Mouse (Mus musculus): ENCODE measurements around the gene Rsl1.
"Not testable (repeated sequence)": the region's sequence is repeated elsewhere in the genome, so short reads cannot be mapped to it uniquely, and the experiment has no call there.

Gene Rsl1

DNA sequence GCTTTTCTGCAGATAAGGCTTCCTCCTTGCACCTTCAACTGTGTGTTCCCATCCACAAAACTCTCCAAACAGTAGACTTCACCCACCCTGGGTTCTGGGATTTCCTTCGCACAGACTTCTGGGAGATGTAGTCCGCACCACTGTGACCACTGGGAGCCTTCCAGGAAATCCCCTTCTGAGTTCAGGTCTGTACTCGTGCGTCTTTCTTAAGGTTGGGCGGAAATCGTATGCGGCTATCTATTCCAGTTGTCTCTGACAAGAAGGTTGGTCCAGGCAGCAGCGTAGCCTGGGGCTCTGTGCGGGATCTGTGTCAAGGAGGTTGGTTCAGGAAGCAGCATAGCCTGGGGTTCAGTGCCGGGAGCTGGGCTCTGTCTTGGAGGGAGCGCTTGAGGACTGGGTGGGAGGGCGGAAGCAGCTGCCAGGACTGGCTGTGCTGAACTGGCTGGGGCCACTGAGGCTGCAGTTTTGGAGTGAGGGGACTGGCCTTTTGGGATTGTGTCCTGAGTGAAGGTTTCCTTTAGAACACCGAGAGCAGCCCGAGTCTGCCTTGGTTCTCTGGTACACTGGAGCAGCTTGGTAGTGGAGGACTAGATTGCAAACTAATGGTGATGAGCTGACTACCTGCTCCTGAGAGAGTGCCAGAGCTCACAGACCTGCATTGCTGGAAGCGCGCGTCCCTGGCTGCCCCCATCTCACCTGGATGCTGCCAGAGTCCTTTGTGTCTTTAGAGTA is at the start of gene Rsl1:
Gene Rsl1 (plus strand): TSS at position 192 of the 732 bp plus-strand sequence.
- DNase-seq, result peak; percentile 88

- DNase-seq, result no peak
These were observed 48.5 kb upstream of the Rsl1 start for GRCm38 (mm10) chr13:67124460-67124859.

- DNase-seq, result not testable (repeated sequence)
These were observed 45.5 kb upstream of the Rsl1 start for GRCm38 (mm10) chr13:67127507-67127906.

DNA sequence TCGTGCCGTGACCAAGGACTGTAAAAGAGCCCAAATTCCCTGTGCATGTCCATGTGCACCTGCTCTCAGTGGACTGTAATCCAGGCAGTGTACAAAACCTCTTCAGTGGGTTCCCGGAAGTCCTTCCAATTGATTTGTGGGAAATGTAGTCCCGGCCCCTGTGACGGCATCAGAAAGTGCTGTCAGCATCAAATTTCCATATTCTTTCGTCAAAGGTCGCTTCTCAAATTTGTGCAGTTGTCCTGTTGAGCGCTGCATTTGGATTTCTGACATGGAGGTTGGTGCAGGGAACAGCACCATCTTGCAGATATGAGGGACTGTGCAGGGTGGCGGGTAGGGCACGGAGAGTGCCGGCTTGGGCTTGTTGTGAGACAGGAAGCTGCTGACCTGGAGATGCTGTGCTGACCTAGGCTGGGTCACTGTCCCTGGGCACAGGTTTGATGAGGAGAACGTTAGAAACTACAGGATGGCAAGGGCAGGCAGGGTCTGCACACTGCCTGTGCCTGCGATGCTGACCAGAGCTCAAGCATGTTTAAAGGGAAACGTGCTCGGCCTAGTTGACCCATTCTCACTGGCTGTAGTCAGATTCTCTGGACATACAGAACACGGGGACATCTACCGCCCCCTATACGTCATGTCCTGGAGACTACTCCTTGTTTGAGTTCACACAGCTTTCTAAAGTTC is 44.8 kb upstream of the Rsl1 start:
- DNase-seq, result peak; percentile 90

DNA sequence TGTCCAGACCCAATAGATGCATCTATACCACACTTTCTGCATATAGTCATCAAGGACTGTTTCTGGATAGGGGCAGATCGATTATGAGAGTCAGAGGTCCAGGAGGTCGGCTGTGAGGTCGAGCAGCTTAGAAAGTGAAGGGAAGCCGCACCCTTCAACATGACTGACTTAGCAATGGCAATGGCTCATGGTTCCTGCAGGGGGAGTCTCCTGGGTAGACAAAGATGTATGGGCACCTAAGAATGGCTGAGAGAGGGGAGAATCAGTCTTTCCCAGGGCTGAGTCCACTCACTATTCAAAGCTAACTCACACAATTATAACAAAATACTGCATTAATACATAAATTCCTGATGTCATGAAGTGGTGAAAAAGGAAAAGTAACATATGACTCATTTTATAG is 6.9 kb upstream of the Rsl1 start:
- DNase-seq, result not testable (repeated sequence)

GRCm38 (mm10) chr13:67173723-67174055 is 707 bp downstream of the Rsl1 start:
- DNase-seq, result no peak

DNA sequence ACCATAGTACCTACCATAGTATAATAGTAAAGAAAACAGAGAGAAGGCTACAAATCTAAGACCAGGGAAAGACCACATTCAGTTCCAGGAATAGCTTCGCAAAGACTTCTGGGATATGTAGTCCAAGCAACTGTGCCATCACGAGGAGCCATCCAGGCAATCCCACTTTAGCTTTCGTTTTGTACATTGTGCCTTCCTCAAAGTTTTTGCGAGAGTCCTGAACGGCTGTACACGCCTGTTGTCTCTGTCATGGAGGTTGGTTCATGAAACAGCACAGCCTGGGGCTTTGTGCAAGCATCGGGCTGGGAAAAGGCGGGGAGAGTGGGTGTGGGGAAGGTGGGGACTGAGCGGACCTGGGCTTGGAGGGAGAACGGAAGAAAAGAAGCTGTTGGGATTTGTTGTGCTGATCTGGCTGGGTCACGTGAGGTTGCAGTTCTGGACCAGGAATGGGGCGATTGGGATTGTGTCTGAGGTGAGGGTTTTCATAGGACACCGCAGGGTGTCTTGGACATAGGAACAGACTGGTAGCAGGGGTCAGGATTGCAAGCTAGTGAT is 21.4 kb downstream of the Rsl1 start, which contains the start of gene Zfp455:
Gene Zfp455 (plus strand): TSS at position 167 of the 555 bp plus-strand sequence.
- DNase-seq, result peak; percentile 77

- no peak for DNase-seq
These were observed 28.7 kb downstream of the Rsl1 start for GRCm38 (mm10) chr13:67201656-67202055.

DNA sequence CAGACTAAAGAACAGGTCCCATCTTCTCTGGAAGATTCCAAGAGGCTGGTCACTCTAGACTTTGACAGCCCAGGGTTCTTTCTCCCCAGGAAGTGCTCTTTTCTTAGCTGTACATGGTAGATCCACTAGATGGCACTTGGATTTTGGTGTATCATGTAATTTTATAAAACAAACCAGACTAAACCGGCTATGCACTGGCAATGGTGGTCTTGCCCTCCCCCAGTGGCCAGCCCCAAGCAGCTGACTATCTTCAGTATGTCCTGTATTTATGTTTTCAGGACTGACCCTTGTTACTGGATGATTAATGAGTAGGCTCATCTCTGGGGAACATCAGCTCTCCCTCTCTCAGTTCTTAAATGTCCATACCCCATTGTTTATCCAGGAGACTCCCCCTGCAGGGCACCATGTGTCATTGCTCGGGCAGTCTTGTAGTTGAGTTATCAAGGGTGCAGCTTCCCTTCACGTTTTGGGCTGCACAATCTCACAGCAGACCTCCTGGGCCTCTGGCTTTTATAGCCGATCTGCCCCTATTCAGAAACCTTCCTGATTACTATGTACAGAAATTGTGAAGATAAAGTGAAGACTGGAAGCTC is 41.1 kb downstream of the Rsl1 start:
- DNase-seq, result peak; percentile 2

Measured in lung, postnatal 10 days (tissue).